In the genomic region with DNA sequence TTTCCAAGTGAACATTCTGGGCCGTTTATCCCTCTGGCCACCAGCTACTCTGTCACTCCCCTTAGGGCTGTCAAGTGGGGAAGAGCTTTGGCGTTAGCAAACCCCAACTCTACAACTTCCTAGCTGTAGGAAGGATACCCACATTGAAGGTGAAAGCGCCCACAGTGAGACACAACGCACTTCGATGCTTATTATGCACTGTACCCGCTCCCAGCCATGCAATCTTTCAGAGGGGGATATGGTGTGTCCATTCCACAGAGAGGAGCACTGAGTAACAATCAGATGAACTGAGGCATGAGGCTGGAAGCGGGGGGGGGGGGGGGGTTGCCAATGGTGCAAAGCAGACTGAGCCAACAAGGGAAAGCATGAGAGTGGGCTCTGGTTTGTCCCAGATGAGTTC, we compare ENCODE assay signal across 22 mouse cellular contexts. TPM values are rescaled to one million over a fixed set of nuclear protein-coding genes. Genes with fewer than 3 reads are reported as not detected.
DNase-seq lines count a peak whose midpoint lies in the region; ATAC-seq lines count a peak whose summit lies in the region.
"Had no signal": no experiment of that assay in that cellular context is flagged by ENCODE, and none has a peak within 500 bp of the region (broad histone marks: within the 10 kb centered on the region; RNA-seq: fewer than 3 reads in every experiment).

No protein-coding gene starts in this region.

- no peaks in the 10 kb centered on the region for H3K27me3 ChIP-seq in forebrain, embryonic 12.5 days
- no peaks in the 10 kb centered on the region for H3K27me3 ChIP-seq in forebrain, embryonic 15.5 days
- H3K27me3 ChIP-seq in heart, embryonic 10.5 days (ENCODE audit: insufficient read depth, poor library complexity, severe bottlenecking) = no peaks in the 10 kb centered on the region
- no peaks in the 10 kb centered on the region for H3K27me3 ChIP-seq in kidney, embryonic 15.5 days
- H3K27me3 ChIP-seq: embryonic facial prominence, embryonic 13.5 days; embryonic facial prominence, embryonic 15.5 days had no signal

- ATAC-seq in forebrain, embryonic 12.5 days (ENCODE audit: low FRiP score) = no peak
- ATAC-seq in forebrain, embryonic 15.5 days (replicated peaks) = no peak
- no peak for ATAC-seq in kidney, embryonic 15.5 days (replicated peaks; ENCODE audit: low FRiP score)
- ATAC-seq: forebrain, embryonic 16.5 days had no signal

- DNase-seq in heart, embryonic 10.5 days (ENCODE audit: low spot score) = peak; percentile 62
- DNase-seq in heart, postnatal 10 days = no peak
- no peak for DNase-seq in kidney, postnatal 10 days
- DNase-seq: adrenal gland, adult 2 months; adrenal gland, postnatal 25 days; cerebellum, adult 11 months; cerebellum, adult 18-20 months; cerebellum, adult 8-10 months; cerebellum, adult 9-11 months; cerebellum, postnatal 14 days; cerebellum, postnatal 36 days; embryo, embryonic 11 days had no signal

- H3K4me2 ChIP-seq in forebrain, embryonic 12.5 days = no peak overlapping the region
- no peak overlapping the region for H3K4me2 ChIP-seq in forebrain, embryonic 15.5 days (replicated peaks)
- H3K4me2 ChIP-seq in kidney, embryonic 15.5 days = no peak overlapping the region
- H3K4me2 ChIP-seq: embryonic facial prominence, embryonic 13.5 days; embryonic facial prominence, embryonic 15.5 days had no signal

- no peak overlapping the region for H3K4me3 ChIP-seq in forebrain, embryonic 12.5 days (replicated peaks)
- H3K4me3 ChIP-seq in forebrain, embryonic 15.5 days = no peak overlapping the region
- H3K4me3 ChIP-seq in heart, embryonic 10.5 days = no peak overlapping the region
- H3K4me3 ChIP-seq in kidney, embryonic 15.5 days (replicated peaks) = no peak overlapping the region
- H3K4me3 ChIP-seq: embryonic facial prominence, embryonic 13.5 days; embryonic facial prominence, embryonic 15.5 days; erythroblast, embryonic 14.5 days; forebrain, embryonic 10.5 days had no signal

- no peaks in the 10 kb centered on the region for H3K9me3 ChIP-seq in forebrain, embryonic 12.5 days
- H3K9me3 ChIP-seq in forebrain, embryonic 15.5 days = no peaks in the 10 kb centered on the region
- no peaks in the 10 kb centered on the region for H3K9me3 ChIP-seq in heart, embryonic 10.5 days
- H3K9me3 ChIP-seq in kidney, embryonic 15.5 days (replicated peaks) = no peaks in the 10 kb centered on the region
- H3K9me3 ChIP-seq: embryonic facial prominence, embryonic 13.5 days; embryonic facial prominence, embryonic 15.5 days; forebrain, embryonic 10.5 days had no signal

- intact Hi-C loops in heart, postnatal 10 days (cut with DNase I) = no loop called here

- 89% methylated on average over 7 of the region's 7 CpGs for WGBS in forebrain, embryonic 12.5 days
- 92% methylated on average over 7 of the region's 7 CpGs for WGBS in forebrain, embryonic 15.5 days
- WGBS in heart, embryonic 10.5 days = 92% methylated on average over 6 of the region's 7 CpGs
- WGBS in kidney, embryonic 15.5 days = 88% methylated on average over 7 of the region's 7 CpGs

- H3K9ac ChIP-seq in forebrain, embryonic 12.5 days = 0 out of 2 replicates have a peak overlapping the region, but pooled peaks have one; percentile 17
- H3K9ac ChIP-seq in forebrain, embryonic 15.5 days (replicated peaks) = no peak overlapping the region
- no peak overlapping the region for H3K9ac ChIP-seq in kidney, embryonic 15.5 days
- H3K9ac ChIP-seq: embryonic facial prominence, embryonic 15.5 days had no signal

- H3K4me1 ChIP-seq in forebrain, embryonic 12.5 days = peaks cover 32% of the 10 kb centered on the region
- peaks cover 21% of the 10 kb centered on the region for H3K4me1 ChIP-seq in forebrain, embryonic 15.5 days
- peaks cover 31% of the 10 kb centered on the region for H3K4me1 ChIP-seq in heart, embryonic 10.5 days
- H3K4me1 ChIP-seq in kidney, embryonic 15.5 days = peaks cover 62% of the 10 kb centered on the region

- H3K27ac ChIP-seq in forebrain, embryonic 12.5 days = no peak overlapping the region
- H3K27ac ChIP-seq in forebrain, embryonic 15.5 days (replicated peaks) = no peak overlapping the region
- H3K27ac ChIP-seq in heart, embryonic 10.5 days = no peak overlapping the region
- H3K27ac ChIP-seq in kidney, embryonic 15.5 days = 0 out of 2 replicates have a peak overlapping the region, but pooled peaks have one; percentile 85
- H3K27ac ChIP-seq: embryonic facial prominence, embryonic 13.5 days; embryonic facial prominence, embryonic 15.5 days had no signal

- H3K36me3 ChIP-seq in forebrain, embryonic 12.5 days (replicated peaks) = no peaks in the 10 kb centered on the region
- no peaks in the 10 kb centered on the region for H3K36me3 ChIP-seq in forebrain, embryonic 15.5 days
- H3K36me3 ChIP-seq in heart, embryonic 10.5 days = no peaks in the 10 kb centered on the region; the same call in 1 of the 2 replicates
- no peaks in the 10 kb centered on the region for H3K36me3 ChIP-seq in kidney, embryonic 15.5 days
- H3K36me3 ChIP-seq: embryonic facial prominence, embryonic 13.5 days; embryonic facial prominence, embryonic 15.5 days; forebrain, embryonic 10.5 days had no signal

RNA-seq across cellular contexts. Expression of a gene that starts 27.8 kb away (rescaled TPM):
- polyA plus RNA-seq in forebrain, embryonic 12.5 days (2016; fragmentation: Nextera tagmentation; extraction: Ambion mirVana) = 0.36 and 0.52 TPM in 2 replicates
- polyA plus RNA-seq in forebrain, embryonic 15.5 days (2015; fragmentation: Nextera tagmentation; extraction: Ambion mirVana) = 0.78 and 1.7 TPM in 2 replicates
- 0.96 and 0.98 TPM in 2 replicates for polyA plus RNA-seq in heart, embryonic 10.5 days (2016; fragmentation: Nextera tagmentation; extraction: Ambion mirVana)
- total RNA-seq in heart, postnatal 10 days (2021) = under 1 TPM; 0.48 to 0.84 TPM
- polyA plus RNA-seq in kidney, embryonic 15.5 days (2015; fragmentation: Nextera tagmentation; extraction: Ambion mirVana) = 10.6 and 10.9 TPM in 2 replicates
- total RNA-seq: common myeloid progenitor, adult 5-6 weeks; MEL had no signal

RNA-seq across cellular contexts. Expression of a gene that starts 52.5 kb away (rescaled TPM):
- 584 and 589 TPM in 2 replicates for polyA plus RNA-seq in forebrain, embryonic 12.5 days (2016; fragmentation: Nextera tagmentation; extraction: Ambion mirVana)
- 799 and 841 TPM in 2 replicates for polyA plus RNA-seq in forebrain, embryonic 15.5 days (2015; fragmentation: Nextera tagmentation; extraction: Ambion mirVana)
- 550 and 560 TPM in 2 replicates for polyA plus RNA-seq in heart, embryonic 10.5 days (2016; fragmentation: Nextera tagmentation; extraction: Ambion mirVana)
- total RNA-seq in heart, postnatal 10 days (2021) = 100 to 1,000 TPM; 245 to 270 TPM
- polyA plus RNA-seq in kidney, embryonic 15.5 days (2015; fragmentation: Nextera tagmentation; extraction: Ambion mirVana) = 678 and 694 TPM in 2 replicates
